Comparison of ENCODE assay signal across 8 mouse cellular contexts in genomic region chr11:119503675-119504074, GRCm38 (mm10). TPM values are rescaled to one million over a fixed set of nuclear protein-coding genes. Genes with fewer than 3 reads are reported as not detected.
DNase-seq lines count a peak whose midpoint lies in the region; ATAC-seq lines count a peak whose summit lies in the region.

No protein-coding gene starts in this region.

- no peak overlapping the region for H3K4me2 ChIP-seq in liver, embryonic 11.5 days

- peak; percentile 81 for DNase-seq in 3T3-L1 (ENCODE audit: low read depth, low spot score)
- DNase-seq in adrenal gland, postnatal 10 days: peak; percentile 87
- DNase-seq in embryo, embryonic 11.5 days (ENCODE audit: low read depth, low spot score): peak; percentile 56
- DNase-seq in heart, adult 18-20 months: peak; percentile 56 to 85
- DNase-seq in kidney, adult 9 months: peak; percentile 63
- peak; percentile 52 for DNase-seq in liver, embryonic 11.5 days (ENCODE audit: low spot score)
- peak; percentile 32 to 48 for DNase-seq in spleen, postnatal 36 days (ENCODE audit: low spot score in 2 of 2)

- peak; percentile 61; the same call in 1 of the 2 replicates for ATAC-seq in liver, embryonic 11.5 days (replicated peaks; ENCODE audit: low FRiP score)
- ATAC-seq in monocyte, adult 5-6 weeks (replicated peaks; ENCODE audit: insufficient number of reproducible peaks, low FRiP score, low TSS enrichment, poor library complexity, severe bottlenecking): peak; percentile 86

- H3K4me3 ChIP-seq in liver, embryonic 11.5 days (ENCODE audit: low read depth, low read length): no peak overlapping the region

- no peak overlapping the region for H3K9ac ChIP-seq in liver, embryonic 11.5 days (ENCODE audit: low read depth, low read length)

- no peaks in the 10 kb centered on the region for H3K27me3 ChIP-seq in liver, embryonic 11.5 days (replicated peaks; ENCODE audit: control insufficient read depth, insufficient read depth, low read length)

- peaks cover 13% of the 10 kb centered on the region; the same call in 1 of the 2 replicates for H3K36me3 ChIP-seq in liver, embryonic 11.5 days (ENCODE audit: control insufficient read depth, insufficient read depth, low read length)

- H3K4me1 ChIP-seq in liver, embryonic 11.5 days (replicated peaks; ENCODE audit: control insufficient read depth, insufficient read depth, low read length): no peaks in the 10 kb centered on the region

- H3K9me3 ChIP-seq in liver, embryonic 11.5 days (ENCODE audit: control insufficient read depth, low read length): no peaks in the 10 kb centered on the region

- no peak overlapping the region for H3K27ac ChIP-seq in liver, embryonic 11.5 days (ENCODE audit: low read depth, low read length)

RNA-seq across cellular contexts. Expression of gene Endov, which starts 12.5 kb away (rescaled TPM):
- 10 to 100 TPM; 20.0 to 25.0 TPM for total RNA-seq in adrenal gland, postnatal 10 days (2021)
- 1 to 10 TPM; 7.0 to 7.5 TPM for total RNA-seq in heart, adult 18-20 months (2021)
- polyA plus RNA-seq in liver, embryonic 11.5 days (2014; fragmentation: Nextera tagmentation; extraction: Ambion mirVana): 13.2 and 14.2 TPM in 2 replicates
- total RNA-seq in monocyte, adult 5-6 weeks (2017): 4.1 to 11.0 TPM (median 7.6 TPM) in 3 replicates

RNA-seq across cellular contexts. Expression of gene Nptx1, which starts 43.9 kb away (rescaled TPM):
- 1 to 10 TPM; 2.5 to 3.4 TPM for total RNA-seq in adrenal gland, postnatal 10 days (2021)
- under 1 TPM; 0.07 to 0.13 TPM for total RNA-seq in heart, adult 18-20 months (2021)
- 0.23 and 0.34 TPM in 2 replicates for polyA plus RNA-seq in liver, embryonic 11.5 days (2014; fragmentation: Nextera tagmentation; extraction: Ambion mirVana)
- 0.29 TPM in 1 of 3 replicates, not detected in the others for total RNA-seq in monocyte, adult 5-6 weeks (2017)
